Mouse (Mus musculus) E14TG2a.4 (cell line): ENCODE data around the gene Prmt8.
A peak's percentile ranks its signal among the peaks of the same experiment; 100 is the strongest.

Experiments
- H3K27me3 ChIP-seq: 2 replicates; pipeline ENCODE4 v1.6.1; 2014; ENCODE audit warnings: low read length, control low read depth; ENCODE audit not compliant: insufficient read depth
- H3K36me3 ChIP-seq: 2 replicates; pipeline ENCODE4 v1.6.1; 2014; ENCODE audit warnings: low read length, control low read depth; ENCODE audit not compliant: insufficient read depth
- H3K4me1 ChIP-seq: replicated peaks from 2 replicates; pipeline ENCODE4 v1.6.1; 2014; ENCODE audit warnings: low read depth, low read length, control low read depth
- H3K4me3 ChIP-seq: replicated peaks from 2 replicates; pipeline ENCODE4 v1.5.1; 2014; ENCODE audit warnings: mild to moderate bottlenecking, low read length
- H3K9me3 ChIP-seq: 2 replicates; pipeline ENCODE4 v1.6.1; 2014; ENCODE audit warnings: low read length, control low read depth
- CTCF ChIP-seq: conservative IDR thresholded peaks from 2 replicates; pipeline ENCODE4 v1.5.1; 2014; ENCODE audit warnings: low read length
- NANOG ChIP-seq: IDR thresholded peaks from 2 replicates; pipeline ENCODE4 v1.6.1; 2014; ENCODE audit warnings: borderline replicate concordance, low read length, mixed read lengths
- POU5F1 ChIP-seq: IDR thresholded peaks from 2 replicates; pipeline ENCODE4 v1.6.1; 2014; ENCODE audit warnings: low read length, borderline replicate concordance

The Prmt8 gene

GRCm38 (mm10) chr6:127719875-127720274, 49.4 kb downstream of the Prmt8 start:
- H3K36me3 ChIP-seq, result peaks cover 23% of the 10 kb centered on the region
- H3K27me3 ChIP-seq, result no peaks in the 10 kb centered on the region
- peaks cover 26% of the 10 kb centered on the region for H3K4me1 ChIP-seq
- H3K9me3 ChIP-seq, result no peaks in the 10 kb centered on the region
- H3K4me3 ChIP-seq, result no peak overlapping the region
- TF ChIP-seq CTCF, result no peak
- TF ChIP-seq NANOG, result no peak
- no peak for TF ChIP-seq POU5F1

DNA sequence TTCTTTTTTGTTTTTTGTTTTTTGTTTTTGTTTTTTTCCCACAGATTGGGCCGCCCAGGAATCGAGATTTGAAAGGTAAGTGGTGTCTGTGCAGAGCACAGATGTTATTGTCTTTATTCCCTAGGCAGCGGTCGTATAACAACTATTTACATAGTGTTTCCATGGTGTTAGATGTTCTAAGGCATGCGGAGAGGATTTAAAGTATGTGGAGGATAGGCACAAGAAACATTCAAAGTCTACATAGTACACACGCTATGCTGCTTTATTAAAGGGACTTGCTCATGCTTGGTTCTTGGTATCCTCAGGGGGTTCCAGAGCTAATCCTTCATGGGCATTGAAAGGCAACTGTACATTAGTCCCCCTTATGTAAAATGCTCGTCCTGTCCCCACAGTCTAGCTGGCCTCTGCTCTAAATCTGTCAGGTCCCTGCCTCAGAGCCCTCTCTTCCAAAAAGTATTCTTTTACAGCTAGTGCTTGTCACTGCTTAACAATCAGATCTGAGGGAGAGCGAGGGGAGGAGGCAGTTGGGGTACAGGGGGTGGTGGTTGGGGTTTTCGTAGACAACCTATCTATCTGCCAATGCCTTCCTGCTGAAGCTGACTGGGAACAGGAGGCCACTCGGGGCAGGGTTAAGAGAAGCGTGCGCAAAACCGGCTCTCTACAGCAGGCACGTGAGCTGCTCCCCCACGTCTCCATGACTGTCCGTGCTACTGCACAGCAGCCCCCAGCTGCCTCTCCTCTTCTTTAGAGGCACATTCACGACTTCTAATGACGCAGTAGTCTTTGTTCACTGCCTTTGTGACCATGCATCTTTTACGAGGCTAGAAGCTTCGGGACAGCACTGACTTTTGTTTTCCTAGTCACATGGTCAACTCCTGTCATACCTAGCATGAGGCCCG, 51.8 kb downstream of the Prmt8 start:
- TF ChIP-seq POU5F1, result no peak
- no peak for TF ChIP-seq CTCF
- no peak for TF ChIP-seq NANOG
- peaks cover 13% of the 10 kb centered on the region for H3K36me3 ChIP-seq
- no peak overlapping the region for H3K4me3 ChIP-seq
- H3K9me3 ChIP-seq, result no peaks in the 10 kb centered on the region
- H3K4me1 ChIP-seq, result peaks cover 8% of the 10 kb centered on the region
- H3K27me3 ChIP-seq, result no peaks in the 10 kb centered on the region

DNA sequence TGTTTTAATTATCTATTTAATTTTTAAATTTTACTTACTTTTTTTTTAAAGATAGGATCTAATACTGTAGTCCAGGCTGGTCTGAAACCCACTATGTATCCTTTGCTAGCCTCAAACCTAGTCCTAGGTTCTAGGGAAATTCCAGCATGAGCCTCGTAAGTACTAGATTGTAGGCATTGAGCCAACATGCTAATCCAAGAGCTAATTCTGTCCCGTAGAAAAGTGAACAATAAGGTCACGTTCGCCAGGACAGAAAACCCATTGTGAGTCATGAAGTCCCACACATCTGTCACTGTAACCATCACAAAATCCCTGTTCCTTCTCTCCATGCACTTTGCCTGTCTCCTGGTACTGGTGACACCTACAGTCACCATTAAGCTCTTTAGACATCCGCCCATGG, 53.8 kb downstream of the Prmt8 start:
- TF ChIP-seq NANOG (no peak), CTCF (no peak), POU5F1 (no peak)
- Histone ChIP-seq H3K4me1 (peaks cover 5% of the 10 kb centered on the region), H3K27me3 (no peaks in the 10 kb centered on the region), H3K4me3 (no peak overlapping the region), H3K36me3 (peaks cover 32% of the 10 kb centered on the region), H3K9me3 (no peaks in the 10 kb centered on the region)

GRCm38 (mm10) chr6:127714906-127715305, 54.4 kb downstream of the Prmt8 start:
- H3K4me1 ChIP-seq, result no peaks in the 10 kb centered on the region; the same call in 1 of the 2 replicates
- no peaks in the 10 kb centered on the region for H3K27me3 ChIP-seq
- peaks cover 33% of the 10 kb centered on the region for H3K36me3 ChIP-seq
- H3K4me3 ChIP-seq, result no peak overlapping the region
- H3K9me3 ChIP-seq, result no peaks in the 10 kb centered on the region
- TF ChIP-seq NANOG (no peak), CTCF (no peak), POU5F1 (no peak)

GRCm38 (mm10) chr6:127708218-127708628, 61.0 kb downstream of the Prmt8 start:
- TF ChIP-seq CTCF (no peak), POU5F1 (no peak), NANOG (no peak)
- Histone ChIP-seq H3K4me1 (peaks cover 8% of the 10 kb centered on the region), H3K9me3 (no peaks in the 10 kb centered on the region), H3K27me3 (peaks cover 3% of the 10 kb centered on the region; the same call in 1 of the 2 replicates), H3K36me3 (peaks cover 68% of the 10 kb centered on the region), H3K4me3 (no peak overlapping the region)

GRCm38 (mm10) chr6:127701036-127701783, 68.1 kb downstream of the Prmt8 start:
- H3K36me3 ChIP-seq, result peaks cover 75% of the 10 kb centered on the region
- H3K27me3 ChIP-seq, result peaks cover 3% of the 10 kb centered on the region; the same call in 1 of the 2 replicates
- peaks cover 40% of the 10 kb centered on the region for H3K4me1 ChIP-seq
- H3K9me3 ChIP-seq, result no peaks in the 10 kb centered on the region
- no peak for TF ChIP-seq CTCF
- TF ChIP-seq NANOG, result peak; percentile 71; the same call in 1 of the 2 replicates
- peak; percentile 62; the same call in 1 of the 2 replicates for TF ChIP-seq POU5F1
- no peak overlapping the region for H3K4me3 ChIP-seq

- H3K4me1 ChIP-seq, result peaks cover 32% of the 10 kb centered on the region
- H3K9me3 ChIP-seq, result no peaks in the 10 kb centered on the region
- TF ChIP-seq CTCF (no peak), POU5F1 (no peak), NANOG (no peak)
- H3K4me3 ChIP-seq, result no peak overlapping the region
- H3K36me3 ChIP-seq, result peaks cover 70% of the 10 kb centered on the region
- H3K27me3 ChIP-seq, result no peaks in the 10 kb centered on the region
Observed at GRCm38 (mm10) chr6:127693681-127694080, 75.6 kb downstream of the Prmt8 start.

DNA sequence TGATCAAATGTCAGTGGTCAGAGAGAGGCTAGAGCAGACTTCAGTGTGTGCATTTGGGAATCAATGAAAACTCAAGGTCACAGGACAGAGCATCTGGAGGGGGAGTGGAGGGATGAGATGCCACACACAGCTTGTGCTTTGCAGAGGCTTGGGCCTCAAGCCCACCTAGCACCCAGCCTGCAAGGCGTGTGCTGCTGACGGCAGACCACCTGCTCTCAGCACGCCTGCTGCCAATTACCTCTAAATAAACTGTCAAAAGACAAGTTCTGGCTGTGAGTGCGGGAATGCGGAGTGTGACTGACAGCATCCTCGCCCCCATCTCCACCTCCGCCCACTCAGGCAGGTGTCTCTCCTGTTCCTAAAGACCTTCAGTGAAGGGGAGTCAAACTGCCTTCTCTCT, 77.0 kb downstream of the Prmt8 start:
- TF ChIP-seq CTCF, result no peak
- H3K9me3 ChIP-seq, result no peaks in the 10 kb centered on the region
- peaks cover 57% of the 10 kb centered on the region for H3K36me3 ChIP-seq
- H3K4me3 ChIP-seq, result no peak overlapping the region
- H3K27me3 ChIP-seq, result no peaks in the 10 kb centered on the region
- H3K4me1 ChIP-seq, result peaks cover 32% of the 10 kb centered on the region
